Mouse (Mus musculus) cerebellum, postnatal 10 days (tissue): ENCODE results near the gene Ercc2.

Experiments
- DNase-seq, 2 experiments: peaks; one replicate each; pipeline ENCODE4 v3.0.0; 2021; ENCODE audit warnings: mixed read lengths in 2 of 2

Gene Ercc2

DNA sequence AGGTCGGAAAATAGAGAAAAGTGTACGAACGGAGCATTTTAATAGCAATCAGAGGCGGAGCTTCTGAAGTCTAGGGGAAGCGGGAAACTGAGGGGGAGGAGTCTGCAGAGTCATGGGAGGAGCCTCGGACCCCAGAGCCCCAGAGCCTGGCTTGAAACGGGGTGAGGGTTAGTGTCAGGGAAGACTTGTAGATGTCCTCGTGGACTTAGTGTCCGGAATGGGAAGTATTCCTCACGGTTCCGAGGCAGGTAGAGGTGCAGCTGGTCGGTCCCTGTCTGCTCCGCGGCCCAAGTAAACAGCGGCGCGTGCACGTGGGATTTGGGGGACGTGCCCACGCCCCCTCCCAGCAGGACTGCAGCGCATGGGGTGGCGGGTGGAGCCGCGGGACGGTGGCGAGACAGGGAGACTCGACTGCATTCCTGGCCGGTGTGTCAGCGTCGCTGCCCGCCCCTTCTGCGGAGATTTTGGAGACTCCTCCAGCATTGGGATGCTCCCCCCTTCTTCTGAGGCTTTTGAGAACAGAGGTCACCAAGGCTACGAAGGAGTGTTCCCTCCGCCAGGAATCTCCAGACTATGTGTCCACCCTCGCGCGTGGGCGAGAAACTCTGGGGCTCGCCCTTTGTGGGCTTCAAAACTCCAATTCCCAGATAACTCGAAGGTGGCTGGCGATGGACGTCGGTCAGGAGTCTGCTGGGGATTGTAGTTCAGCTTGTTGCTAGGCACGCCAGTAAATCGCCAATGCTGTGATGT, 21.7 kb upstream of the Ercc2 start:
- peak; percentile 77 for DNase-seq

DNA sequence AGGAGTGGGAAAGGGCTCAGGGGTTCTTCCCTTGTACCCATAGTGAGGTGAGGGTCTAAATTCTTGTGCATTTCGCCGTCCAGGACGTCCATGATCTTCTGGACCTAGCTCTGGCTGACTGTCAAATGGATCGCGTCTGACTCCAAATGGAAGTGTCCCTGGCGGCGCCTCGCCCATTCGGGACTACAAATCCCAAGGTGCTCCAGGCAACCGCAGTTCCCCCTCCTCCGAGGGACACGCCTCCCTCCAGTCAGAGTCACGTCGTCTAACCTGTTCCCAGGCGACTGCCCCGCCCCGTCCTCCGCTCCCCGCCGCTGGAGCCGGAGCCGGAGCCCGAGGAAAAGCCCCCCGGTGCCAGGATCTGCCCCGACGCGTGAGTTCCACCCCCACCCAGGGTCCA, 20.9 kb upstream of the Ercc2 start:
- DNase-seq: peak; percentile 91 to 92

DNA sequence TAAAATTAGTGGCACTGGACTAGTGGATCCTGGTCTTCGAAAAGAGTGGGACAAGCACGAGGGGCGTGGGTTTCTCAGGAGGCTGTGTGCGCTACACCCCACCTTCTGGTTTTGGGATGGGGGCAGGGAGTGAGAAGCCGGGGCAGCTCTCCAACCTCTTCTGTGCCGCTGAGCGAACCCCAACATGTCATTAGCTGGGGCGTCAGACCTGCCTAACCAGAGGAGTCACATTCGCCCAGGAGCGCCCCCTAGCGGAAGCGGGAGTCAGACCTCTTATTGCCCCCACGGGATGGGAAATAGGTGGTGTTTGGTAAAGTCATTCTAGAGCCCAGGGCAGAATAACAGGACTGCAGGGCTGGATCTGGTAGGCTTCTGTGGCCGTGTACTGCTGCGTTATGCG, 20.1 kb upstream of the Ercc2 start:
- peak; percentile 79 to 82 for DNase-seq

DNA sequence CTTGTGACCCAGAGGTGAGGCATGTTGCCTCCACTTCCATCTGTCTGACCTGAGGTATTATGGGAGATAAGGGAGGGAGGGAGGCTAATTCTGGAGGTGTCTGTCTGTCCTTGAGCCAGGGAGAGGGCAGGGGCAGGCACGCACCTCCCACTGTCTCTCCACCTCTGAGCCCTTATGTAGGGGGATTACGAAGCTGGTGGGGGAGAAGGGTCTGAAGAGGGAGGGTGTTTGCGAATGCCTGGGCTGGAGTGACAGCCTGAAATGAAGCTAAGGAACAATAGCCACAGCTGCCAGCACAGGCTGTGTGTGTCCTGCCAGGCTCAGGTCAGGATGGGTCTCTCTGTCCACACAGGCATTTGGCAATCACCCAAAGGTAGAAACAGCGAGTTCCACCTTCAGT, 19.5 kb upstream of the Ercc2 start:
- DNase-seq: no peak

DNA sequence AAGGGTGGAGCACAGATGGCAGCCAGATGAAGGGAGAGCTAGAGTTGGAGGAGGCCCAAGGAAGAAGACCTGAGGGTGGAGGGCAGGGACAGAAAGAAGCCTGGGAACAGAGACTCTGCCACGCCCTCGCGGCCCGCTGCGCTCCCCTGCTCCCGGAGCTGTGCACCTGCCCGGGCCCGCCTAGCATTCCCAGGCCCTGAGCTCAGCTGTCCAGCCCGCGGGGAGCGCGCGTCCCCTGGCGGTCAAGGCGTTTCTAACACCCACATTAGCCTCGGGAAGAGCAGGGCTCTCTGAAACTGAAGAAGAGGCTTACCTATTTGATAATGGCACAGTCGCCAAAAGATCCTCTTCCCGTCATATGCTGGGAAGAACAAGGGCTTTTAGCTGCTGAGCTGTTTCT, 17.9 kb upstream of the Ercc2 start:
- peak; percentile 76 to 80 for DNase-seq

DNA sequence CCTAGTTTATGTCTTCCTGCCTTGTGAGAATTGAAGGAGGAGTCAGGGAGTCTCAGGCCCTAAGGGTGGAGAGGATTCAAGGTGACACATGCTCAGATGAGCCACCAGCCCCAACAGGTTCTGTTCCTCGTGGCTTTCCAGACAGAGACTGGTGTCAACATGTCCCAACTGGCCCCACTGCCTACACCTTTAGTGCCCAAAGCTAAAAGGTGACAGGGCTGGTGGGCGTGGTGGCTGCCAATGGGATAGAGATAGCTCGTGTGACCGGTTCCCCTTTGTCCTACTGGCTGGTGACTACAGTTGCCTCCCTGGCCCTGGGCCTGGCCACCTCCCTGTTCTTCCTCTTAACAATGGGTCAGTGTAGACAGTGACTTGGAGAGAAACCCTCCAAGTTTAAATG, 16.4 kb upstream of the Ercc2 start:
- no peak for DNase-seq

DNA sequence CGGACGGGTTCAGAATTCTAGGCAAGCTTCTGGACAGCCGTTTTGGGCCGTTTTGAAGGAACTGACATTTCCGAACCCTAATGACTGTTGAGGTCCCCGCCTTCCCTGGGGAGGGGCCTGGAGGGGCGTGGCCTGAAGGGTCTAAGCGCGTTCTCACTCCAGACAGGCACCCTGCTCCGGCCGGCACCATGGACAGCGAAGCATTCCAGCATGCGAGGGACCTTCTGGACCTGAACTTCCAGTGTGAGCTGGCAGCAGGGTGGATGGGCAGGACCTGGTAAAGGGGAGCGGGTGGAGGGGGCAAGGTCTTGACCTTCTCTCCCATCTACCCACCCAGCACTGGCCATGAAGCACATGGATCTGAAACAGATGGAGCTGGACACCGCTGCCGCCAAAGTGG, 13.4 kb upstream of the Ercc2 start:
- DNase-seq: peak in 1 of 2 experiments; percentile 40

DNA sequence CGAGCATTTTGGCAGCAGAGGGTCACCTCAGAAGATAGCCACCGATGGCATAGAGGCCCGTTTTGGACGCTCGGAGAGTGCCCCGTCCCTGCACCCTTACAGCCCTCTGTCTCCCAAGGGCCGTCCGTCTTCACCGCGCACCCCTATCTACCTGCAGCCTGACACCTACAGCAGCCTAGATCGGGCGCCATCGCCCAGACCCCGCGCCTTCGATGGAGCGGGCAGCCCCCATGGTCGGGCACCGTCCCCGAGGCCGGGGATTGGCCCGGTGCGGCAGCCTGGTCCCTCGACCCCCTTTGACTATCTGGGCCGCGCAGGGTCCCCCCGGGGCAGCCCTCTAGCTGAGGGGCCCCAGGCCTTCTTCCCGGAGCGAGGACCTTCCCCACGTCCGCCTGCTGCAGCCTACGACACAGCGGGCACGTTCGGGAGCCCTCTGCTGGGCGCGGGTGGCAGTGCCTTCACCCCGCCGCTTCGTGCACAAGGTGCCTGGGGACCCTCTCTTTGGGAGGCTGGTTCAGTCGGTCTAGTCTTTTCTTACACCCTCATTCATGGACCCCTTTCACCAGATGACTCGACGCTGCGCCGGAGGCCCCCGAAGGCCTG, 11.9 kb upstream of the Ercc2 start:
- DNase-seq: peak; percentile 88

DNA sequence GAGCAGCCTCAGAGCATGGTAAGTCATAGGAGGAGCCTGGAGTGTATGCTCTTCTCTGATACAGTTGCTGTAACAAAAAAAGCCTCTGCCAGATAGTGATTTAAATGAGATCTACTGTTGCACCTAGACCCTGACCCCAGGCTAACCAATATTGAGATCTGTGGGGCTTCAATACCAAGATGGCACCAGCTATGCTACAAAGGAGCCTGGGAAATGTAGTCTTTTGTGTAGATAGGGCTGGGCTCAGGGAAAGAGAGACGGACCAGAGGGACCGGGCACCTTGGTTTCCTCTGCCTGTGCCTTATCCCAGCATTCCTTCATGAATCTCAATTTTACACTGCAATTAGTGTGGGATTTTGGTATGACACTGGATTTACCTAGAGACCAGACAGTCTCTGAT, 8.4 kb upstream of the Ercc2 start:
- no peak for DNase-seq

DNA sequence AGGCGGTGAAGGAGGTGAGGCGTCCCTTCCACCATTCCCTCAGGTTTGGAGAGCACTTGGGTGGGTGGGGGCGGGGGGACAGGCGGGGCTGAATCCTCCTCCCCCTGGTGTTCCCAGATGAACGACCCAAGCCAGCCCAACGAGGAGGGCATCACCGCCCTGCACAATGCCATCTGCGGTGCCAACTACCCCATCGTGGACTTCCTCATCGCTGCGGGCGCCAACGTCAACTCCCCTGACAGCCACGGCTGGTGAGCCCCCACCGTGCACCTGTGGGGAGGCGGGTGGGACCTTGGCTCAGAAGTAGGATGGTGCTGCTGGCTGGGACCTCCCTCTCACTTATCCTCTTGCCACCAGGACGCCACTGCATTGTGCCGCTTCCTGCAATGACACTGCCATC, 6.4 kb upstream of the Ercc2 start:
- no peak for DNase-seq

DNA sequence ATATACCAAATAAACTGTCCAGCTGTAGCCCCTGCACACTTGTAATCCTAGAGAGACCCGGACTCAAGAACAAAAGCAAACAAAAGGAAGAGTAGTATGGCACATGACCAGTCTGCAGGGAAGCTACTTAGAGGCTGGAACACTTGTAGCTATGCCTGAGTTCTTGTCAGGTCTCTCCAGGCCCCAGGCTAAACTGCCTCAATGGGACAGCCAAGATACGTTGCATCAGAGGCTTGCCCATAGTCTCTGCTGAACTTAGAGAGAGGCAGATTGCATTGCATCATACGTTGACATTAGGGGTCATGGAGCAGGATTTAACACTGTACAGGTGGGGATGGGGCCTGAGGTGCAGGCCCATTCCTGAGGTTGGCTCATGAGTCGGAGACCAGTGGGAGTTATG, 5.8 kb upstream of the Ercc2 start:
- DNase-seq: no peak

DNA sequence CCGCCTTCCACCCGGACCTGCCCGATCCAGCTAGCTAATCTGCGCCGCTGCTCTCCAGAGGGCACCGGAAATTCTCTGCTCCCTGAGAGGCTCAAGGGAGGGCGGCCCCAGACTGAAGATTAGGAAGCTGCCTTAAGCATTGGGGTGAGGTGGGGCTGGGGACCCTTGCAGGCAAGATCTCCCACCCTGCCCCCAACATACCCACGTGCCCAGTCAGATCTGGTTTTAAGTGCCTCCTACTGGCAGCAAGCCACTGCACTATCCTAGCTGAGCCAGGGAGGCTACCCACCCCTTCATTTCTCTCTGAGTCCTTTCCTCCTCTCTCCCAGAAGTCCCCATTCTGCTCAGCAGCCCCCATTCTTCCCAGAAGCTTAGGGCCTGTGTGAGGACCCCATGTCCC, 3.8 kb upstream of the Ercc2 start:
- DNase-seq: no peak

DNA sequence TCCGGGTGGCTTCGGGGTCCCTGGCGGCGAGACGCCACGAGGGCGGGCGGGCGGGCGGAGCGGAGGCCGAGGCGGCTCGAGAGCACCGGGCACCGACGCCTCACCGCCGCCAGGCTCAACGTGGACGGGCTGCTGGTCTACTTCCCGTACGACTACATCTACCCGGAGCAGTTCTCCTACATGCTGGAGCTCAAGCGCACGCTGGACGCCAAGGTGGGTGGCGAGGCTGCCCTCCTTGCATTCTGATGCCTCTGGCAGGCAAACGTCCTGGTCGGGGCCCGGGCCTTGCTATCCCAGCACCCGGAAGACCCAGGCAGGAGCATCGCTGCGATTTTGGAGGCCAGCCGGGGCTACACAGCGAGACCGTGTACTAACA, 344 bp downstream of the Ercc2 start:
- peak in 1 of 2 experiments; percentile 45 for DNase-seq

DNA sequence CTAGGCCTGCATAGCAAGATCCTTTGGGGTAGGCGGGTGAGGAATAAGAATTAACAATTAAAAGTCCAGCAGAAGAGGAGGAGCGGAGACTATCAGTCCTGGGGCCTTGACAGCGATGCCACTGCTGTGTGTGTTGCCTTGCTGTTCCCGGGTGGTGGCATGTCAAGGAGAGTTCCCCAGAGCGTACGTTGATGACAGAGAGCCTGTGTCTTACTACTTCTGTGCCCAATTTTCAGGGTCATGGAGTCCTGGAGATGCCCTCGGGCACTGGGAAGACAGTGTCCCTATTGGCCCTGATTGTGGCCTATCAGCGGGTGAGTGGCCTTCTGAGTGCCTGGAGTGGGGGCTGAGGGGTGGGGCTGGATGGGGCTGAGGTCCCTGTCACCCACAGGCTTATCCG, 1.9 kb downstream of the Ercc2 start:
- no peak for DNase-seq

DNA sequence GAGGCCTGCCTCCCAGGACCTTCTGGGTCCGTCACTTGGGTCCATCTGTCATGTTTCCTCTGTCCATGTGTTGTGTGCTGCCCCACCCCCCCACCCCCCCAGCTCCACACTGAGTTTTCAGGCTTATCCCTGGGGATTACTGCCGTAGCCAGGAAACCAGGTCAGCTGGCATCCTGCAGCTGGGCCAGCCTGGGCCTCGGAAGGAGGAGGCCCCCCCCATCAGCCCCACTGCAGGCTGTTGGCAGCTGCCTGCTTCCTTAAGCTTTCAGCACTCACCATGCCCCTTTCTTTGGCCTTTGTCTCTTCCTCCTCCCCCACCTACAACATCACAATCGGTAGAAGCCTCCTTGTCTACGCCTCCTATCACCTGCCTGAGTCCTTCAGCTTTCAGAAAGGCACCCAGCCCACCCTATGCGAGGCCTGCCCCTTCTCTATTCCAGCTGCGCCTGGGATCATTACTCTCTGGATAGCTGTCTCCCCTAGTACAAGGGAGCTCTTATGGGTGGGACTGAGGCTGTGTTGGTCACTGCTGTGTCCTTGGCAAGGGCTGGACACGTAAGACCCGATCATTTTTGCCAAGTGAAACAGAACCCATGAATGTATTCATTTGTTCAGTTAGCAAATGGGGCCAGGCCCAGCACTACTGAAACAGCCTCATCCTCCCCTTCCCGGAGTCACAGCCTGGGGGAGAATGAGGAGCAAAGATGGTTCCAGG, 7.0 kb downstream of the Ercc2 start:
- peak; percentile 44 to 55 for DNase-seq

DNA sequence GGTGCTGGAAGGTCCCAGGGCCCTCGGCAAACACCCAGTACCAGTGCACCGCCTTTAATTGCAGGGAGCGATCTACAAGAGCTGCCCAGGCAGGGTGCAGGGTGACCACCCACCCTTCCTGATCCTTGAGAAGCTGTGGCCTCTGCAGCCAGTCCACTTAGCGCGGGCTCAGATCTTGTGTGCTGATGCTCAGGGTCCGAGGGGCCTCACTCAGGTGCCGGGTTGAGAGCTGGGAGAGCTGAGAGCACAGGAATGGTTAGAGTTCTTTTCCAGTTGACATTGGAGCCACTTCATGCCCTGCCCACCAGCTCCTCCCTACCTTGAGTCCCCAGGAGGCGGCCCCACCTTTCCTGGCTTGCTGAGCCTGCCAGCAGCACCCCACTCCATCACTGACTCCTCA, 12.7 kb downstream of the Ercc2 start:
- no peak for DNase-seq

DNA sequence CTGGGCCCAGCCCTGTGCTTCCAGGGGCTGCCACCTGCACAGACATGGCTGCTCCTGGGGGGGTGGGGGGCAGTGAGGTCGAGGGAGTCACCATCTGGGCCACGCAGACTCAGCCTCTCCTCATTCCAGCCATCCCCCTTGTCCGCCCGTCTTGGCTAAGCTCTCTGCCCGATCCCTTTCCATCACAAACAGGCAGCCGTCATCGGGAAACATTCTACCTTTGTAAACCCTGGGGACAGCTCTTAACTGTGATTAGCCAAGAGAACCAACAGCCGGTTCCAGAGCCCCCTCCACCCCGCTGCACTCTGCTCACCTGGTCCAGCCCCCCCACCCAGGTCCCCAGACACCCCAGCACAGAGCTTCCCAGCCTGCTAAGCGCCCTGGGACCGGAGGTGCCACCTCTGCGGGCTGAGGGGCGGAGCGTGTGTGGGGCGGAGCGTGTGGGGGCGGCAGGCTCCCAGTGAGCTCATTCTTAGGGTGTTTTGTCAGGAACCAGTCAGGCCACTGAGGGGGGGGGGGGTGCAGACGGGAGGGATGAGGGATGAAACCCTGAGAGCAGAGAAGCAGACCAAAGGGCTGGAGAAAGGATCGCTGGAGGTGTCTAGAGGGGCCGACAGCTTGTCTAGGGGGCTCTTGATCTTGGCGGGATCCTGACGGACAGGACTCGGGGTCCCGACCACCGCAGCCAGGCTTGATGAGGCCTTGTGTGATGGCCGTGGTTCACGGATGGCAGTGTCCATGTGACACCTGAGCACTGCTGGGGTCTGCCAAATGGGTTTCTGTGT, 17.9 kb downstream of the Ercc2 start:
- DNase-seq: no peak

DNA sequence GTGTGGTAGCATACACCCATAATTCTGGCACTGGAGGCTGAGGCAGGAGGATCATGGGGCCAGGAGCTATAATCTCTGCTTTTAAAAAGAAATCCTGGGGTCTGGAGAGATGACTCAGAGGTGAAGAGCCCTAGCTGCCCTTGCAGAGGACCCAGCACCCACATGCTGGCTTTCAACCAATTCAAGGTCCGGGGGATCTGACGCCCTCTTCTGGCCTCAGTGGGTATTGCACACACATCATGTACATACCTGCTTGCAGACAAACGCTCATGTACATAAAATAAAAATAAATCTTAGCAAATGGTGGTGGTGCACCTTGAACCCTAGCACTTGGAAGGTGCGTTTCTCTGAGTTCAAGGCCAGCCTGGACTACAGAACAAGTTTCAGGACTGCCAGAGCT, 19.1 kb downstream of the Ercc2 start:
- no peak for DNase-seq

DNA sequence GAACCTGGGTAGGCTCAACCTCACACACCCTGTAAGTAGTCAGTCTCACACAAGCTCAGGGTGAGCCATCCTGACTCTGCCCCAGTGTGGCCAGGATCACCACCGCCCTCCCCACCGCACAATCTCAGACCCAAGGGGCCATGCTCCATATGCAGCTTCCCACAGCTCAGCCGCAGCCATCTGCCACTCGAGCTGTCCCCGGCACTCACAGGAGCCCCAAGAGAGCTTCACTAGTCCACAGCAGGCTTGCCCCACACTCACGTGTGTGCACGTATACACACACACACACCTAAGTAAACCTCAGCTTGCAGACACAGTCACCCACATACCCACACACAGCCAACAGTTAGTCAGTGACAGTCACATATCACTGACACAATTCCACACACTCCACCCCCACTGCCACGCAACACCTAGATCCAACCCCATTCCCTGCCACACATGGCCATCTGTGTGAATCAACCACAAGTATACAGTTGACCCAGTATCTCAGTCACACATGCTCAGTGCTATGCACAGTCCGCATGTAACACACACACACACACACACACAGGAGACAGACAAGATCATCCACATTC, 20.8 kb downstream of the Ercc2 start:
- no peak for DNase-seq

DNA sequence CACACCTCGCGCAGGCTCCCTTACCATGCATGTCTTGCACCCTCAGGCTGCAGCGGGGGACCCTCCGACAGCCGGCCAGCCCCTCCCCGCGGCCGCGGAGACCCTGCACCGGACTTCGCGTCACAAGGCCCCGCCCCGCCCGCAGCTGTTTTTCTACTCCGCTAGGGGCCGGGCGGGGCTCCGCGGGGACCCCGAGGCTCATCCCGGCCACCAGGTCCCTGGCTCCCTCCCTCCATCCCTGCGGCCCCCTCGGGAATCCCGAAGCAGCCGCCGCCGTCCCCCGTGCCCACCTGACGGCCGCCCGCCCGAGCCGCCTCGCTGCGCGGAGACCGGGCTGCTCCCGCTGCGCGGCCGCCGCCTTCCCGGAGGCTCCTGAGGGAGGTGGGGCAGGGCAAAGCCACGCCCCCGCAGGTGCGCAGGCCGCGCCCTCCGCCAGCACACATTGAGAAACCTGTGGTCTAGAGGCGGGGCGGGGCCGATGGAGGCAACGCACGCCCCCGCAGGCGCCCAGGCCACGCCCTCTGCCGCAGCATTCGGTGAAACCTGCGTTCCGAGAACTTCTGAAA, 22.0 kb downstream of the Ercc2 start, which contains the start of gene Klc3:
Gene Klc3, minus strand, starts transcription at position 374 of the 566 bp plus-strand sequence.
- peak in 1 of 2 experiments; percentile 53 for DNase-seq

DNA sequence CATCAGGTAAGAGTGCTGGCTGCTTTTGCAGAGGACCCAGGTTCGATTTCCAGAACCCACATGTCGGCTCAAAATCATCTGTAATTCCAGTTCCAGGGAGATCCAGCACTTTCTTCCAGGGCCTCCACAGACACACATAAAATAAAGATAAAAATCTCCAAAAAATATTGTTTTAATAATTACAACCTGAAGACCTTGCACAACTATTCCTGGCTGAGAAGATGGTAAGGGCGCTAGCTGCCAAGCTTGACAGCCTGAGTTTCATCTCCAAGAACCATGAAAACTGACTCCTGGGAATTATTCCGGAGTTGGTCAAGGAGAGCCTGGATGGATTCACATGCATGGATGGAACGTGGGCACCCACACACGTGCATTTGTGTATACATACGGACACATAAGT, 22.7 kb downstream of the Ercc2 start, which contains the start of gene Ckm:
Gene Ckm, plus strand, starts transcription at position 301 of the 400 bp plus-strand sequence.
- no peak for DNase-seq

DNA sequence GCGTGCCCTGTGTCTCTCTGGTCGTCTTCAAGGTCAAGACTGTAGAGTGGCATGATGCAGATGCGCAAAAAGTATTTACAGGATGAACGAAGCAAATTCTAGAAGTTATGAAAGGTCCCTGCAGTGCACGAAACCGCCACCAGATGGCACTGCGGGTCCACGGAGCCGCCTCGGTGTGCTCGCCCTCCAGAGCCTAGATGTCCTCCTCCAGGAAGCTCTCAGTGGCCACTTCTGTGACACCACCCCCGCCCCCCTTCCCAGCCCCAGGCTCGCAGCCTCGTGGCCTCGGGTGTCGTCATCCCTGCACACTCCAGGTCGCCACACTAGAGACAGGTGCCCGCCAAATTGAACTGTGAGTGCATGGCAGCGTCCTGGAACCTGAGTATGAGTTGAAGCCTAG, 23.6 kb downstream of the Ercc2 start:
- DNase-seq: peak; percentile 89 to 93
